Mouse (Mus musculus) olfactory bulb, adult 2 months (tissue): ENCODE measurements at regions not wholly inside any gene's neighbourhood (a gene's known extent, or its start where the extent isn't known, plus 50 kb on each side); places are given as distances from the start of the nearest gene placed in this dataset.

ENCODE experiments used
- CTCF ChIP-seq: fragments of 200-500 bp; IDR thresholded peaks from 2 replicates; pipeline ENCODE4 v1.5.1; 2012; ENCODE audit warnings: low read depth, mild to moderate bottlenecking, low read length, moderate library complexity; ENCODE audit not compliant: insufficient read depth
- POLR2A ChIP-seq: fragments of 200-500 bp; IDR thresholded peaks from 2 replicates; pipeline ENCODE4 v1.6.1; 2012; ENCODE audit warnings: mild to moderate bottlenecking, low read depth, low read length, moderate library complexity; ENCODE audit not compliant: insufficient read depth

DNA sequence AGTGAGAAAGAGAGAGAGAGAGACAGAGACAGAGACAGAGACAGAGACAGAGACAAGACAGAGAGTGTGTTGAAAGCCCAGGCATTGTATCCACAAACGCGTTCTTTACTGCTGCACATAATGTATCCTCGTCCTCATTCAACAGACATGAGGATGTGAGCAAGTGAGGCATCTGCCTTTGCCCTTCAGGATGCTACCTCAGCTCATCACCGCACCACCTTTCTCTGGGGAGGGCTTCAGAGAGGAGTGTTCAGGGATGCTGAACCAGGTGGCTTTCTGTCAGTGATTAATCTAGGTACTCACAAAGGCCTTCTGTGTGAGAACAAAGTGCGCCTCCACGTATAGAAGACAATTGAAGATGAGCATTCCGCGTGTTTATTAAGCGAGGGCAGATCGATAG is 90.8 kb downstream of the Bach1 start:
- TF ChIP-seq POLR2A (no peak), CTCF (no peak)
